Comparison of ENCODE assay signal across 16 mouse cellular contexts in genomic region chrX:23640431-23640830, GRCm38 (mm10). TPM values are rescaled to one million over a fixed set of nuclear protein-coding genes. Genes with fewer than 3 reads are reported as not detected.
DNase-seq lines count a peak whose midpoint lies in the region; TF ChIP-seq lines count a peak whose summit lies in the region.
"Had no signal": no experiment of that assay in that cellular context is flagged by ENCODE, and none has a peak within 500 bp of the region (broad histone marks: within the 10 kb centered on the region; RNA-seq: fewer than 3 reads in every experiment).

No protein-coding gene starts in this region.

- H3K27me3 ChIP-seq in MEL (ENCODE audit: control insufficient read depth in 1 of 2, insufficient read depth in 2 of 2, low read length in 2 of 2) = no peaks in the 10 kb centered on the region
- H3K27me3 ChIP-seq: CH12.LX had no signal

- no peaks in the 10 kb centered on the region for H3K9me3 ChIP-seq in MEL (replicated peaks; ENCODE audit: insufficient read depth, low read length)
- H3K9me3 ChIP-seq: G1E had no signal

- peak; percentile 35 to 65 for TF ChIP-seq EP300 in MEL (IDR thresholded peaks at IDR 0.05; ENCODE audit: low read depth in 1 of 2, low read length in 2 of 2)

- TF ChIP-seq CTCF in MEL (IDR thresholded peaks at IDR 0.05 in 2 of 3, conservative IDR thresholded peaks at IDR 0.05 in 1 of 3; ENCODE audit: control insufficient read depth in 1 of 3, insufficient read depth in 1 of 3, low read depth in 2 of 3, low read length in 3 of 3, poor library complexity in 1 of 3, severe bottlenecking in 1 of 3) = no peak

- 0 out of 4 replicates have a peak, but pooled peaks cover 0 to 2% of the 10 kb centered on the region in 2 experiments for H3K4me1 ChIP-seq in MEL (ENCODE audit: control insufficient read depth in 1 of 2, insufficient read depth in 2 of 2, low read length in 2 of 2)

- H3K36me3 ChIP-seq in MEL (ENCODE audit: control insufficient read depth in 1 of 2, insufficient read depth in 2 of 2, low read length in 2 of 2) = peaks cover 0 to 2% of the 10 kb centered on the region in 2 experiments; a peak in 1 of 4 replicates
- H3K36me3 ChIP-seq: G1E had no signal

- no peaks in the 10 kb centered on the region for H3K79me2 ChIP-seq in MEL (ENCODE audit: control insufficient read depth, insufficient read depth, low read length, poor library complexity)

- H3K27ac ChIP-seq in MEL (ENCODE audit: control insufficient read depth, low read depth, low read length) = no peak overlapping the region

- no peak for TF ChIP-seq RAD21 in MEL (IDR thresholded peaks at IDR 0.05; ENCODE audit: low read depth, low read length)

- no peak overlapping the region for H3K4me3 ChIP-seq in MEL (ENCODE audit: control insufficient read depth in 1 of 2, insufficient read depth in 1 of 2, low read depth in 2 of 2, low read length in 2 of 2)

- no peak overlapping the region for H3K9ac ChIP-seq in MEL (ENCODE audit: control insufficient read depth, low read depth, low read length, poor library complexity, severe bottlenecking)

- DNase-seq in MEL (ENCODE audit: low read depth, low spot score) = peak; percentile 29
- no peak for DNase-seq in lung, postnatal 14 days
- DNase-seq: adrenal gland, adult 2 months; adrenal gland, adult 8-10 months; adrenal gland, postnatal 10 days; adrenal gland, postnatal 14 days; adrenal gland, postnatal 25 days; adrenal gland, postnatal 36 days; B cell, adult 2 months; cerebellum, adult 11 months; cerebellum, adult 11-12 months; cerebellum, adult 18-20 months; cerebellum, adult 2 months; cerebellum, adult 8-10 months had no signal

- no peak for TF ChIP-seq POLR2A in MEL (IDR thresholded peaks at IDR 0.05; ENCODE audit: control insufficient read depth in 1 of 2, insufficient read depth in 1 of 2, low read depth in 1 of 2, low read length in 2 of 2, poor library complexity in 1 of 2)

TF ChIP-seq in MEL, 35 proteins besides CTCF, POLR2A, EP300 and RAD21:
- no peak for TF ChIP-seq MEF2A (IDR thresholded peaks at IDR 0.05; ENCODE audit: extremely low read depth, insufficient replicate concordance, low read depth, low read length, poor library complexity, severe bottlenecking)
- TF ChIP-seq ZC3H11A (IDR thresholded peaks at IDR 0.05; ENCODE audit: low read depth, low read length) = no peak
- no peak for TF ChIP-seq TBP (IDR thresholded peaks at IDR 0.05; ENCODE audit: low read depth, low read length)
- no peak for TF ChIP-seq SIN3A (IDR thresholded peaks at IDR 0.05; ENCODE audit: low read length)
- no peak for TF ChIP-seq JUND (IDR thresholded peaks at IDR 0.05; ENCODE audit: low read depth, low read length)
- no peak for TF ChIP-seq POLR2AphosphoS2 (IDR thresholded peaks at IDR 0.05; ENCODE audit: low read length)
- TF ChIP-seq MAZ (IDR thresholded peaks at IDR 0.05; ENCODE audit: low read depth, low read length) = no peak
- no peak for TF ChIP-seq CHD2 (IDR thresholded peaks at IDR 0.05; ENCODE audit: low read length)
- peak; percentile 74; the same call in 1 of the 2 replicates for TF ChIP-seq TCF12 (IDR thresholded peaks at IDR 0.05; ENCODE audit: low read depth, low read length)
- TF ChIP-seq ZNF384 (IDR thresholded peaks at IDR 0.05; ENCODE audit: low read depth, low read length) = no peak
- no peak for TF ChIP-seq ZKSCAN1 (IDR thresholded peaks at IDR 0.05; ENCODE audit: low read depth, low read length)
- no peak for TF ChIP-seq USF2 (IDR thresholded peaks at IDR 0.05; ENCODE audit: borderline replicate concordance in 1 of 2, insufficient read depth in 1 of 2, low read depth in 1 of 2, low read length in 2 of 2)
- TF ChIP-seq ETS1 (IDR thresholded peaks at IDR 0.05; ENCODE audit: low read depth, low read length) = peak; percentile 82
- TF ChIP-seq BHLHE40 (IDR thresholded peaks at IDR 0.05; ENCODE audit: borderline replicate concordance, low read depth, low read length) = no peak
- TF ChIP-seq MXI1 (IDR thresholded peaks at IDR 0.05; ENCODE audit: low read depth, low read length) = no peak
- no peak for TF ChIP-seq NELFE (IDR thresholded peaks at IDR 0.05; ENCODE audit: low read depth, low read length)
- TF ChIP-seq TAL1 (IDR thresholded peaks at IDR 0.05; ENCODE audit: low read length) = no peak
- peak; percentile 34; the same call in 1 of the 2 replicates for TF ChIP-seq GATA1 (IDR thresholded peaks at IDR 0.05; ENCODE audit: low read depth, low read length)
- no peak for TF ChIP-seq MAX (IDR thresholded peaks at IDR 0.05; ENCODE audit: low read length)
TF ChIP-seq in MEL: peak in this region for 3.

RNA-seq across cellular contexts. Expression of gene Wdr44, which starts 52.4 kb away (rescaled TPM):
- 7.5 and 10.4 TPM in 2 replicates for total RNA-seq in MEL (2012; rRNA removed)
- polyA plus RNA-seq in MEL (2012; ENCODE audit: insufficient read depth in 1 of 2, insufficient read length in 2 of 2, low read depth in 1 of 2, low replicate concordance in 2 of 2, missing spikeins in 1 of 2) = 10 to 100 TPM in 1 of 2 experiments, not detected in 1; 20.3 TPM
